In the genomic region with DNA sequence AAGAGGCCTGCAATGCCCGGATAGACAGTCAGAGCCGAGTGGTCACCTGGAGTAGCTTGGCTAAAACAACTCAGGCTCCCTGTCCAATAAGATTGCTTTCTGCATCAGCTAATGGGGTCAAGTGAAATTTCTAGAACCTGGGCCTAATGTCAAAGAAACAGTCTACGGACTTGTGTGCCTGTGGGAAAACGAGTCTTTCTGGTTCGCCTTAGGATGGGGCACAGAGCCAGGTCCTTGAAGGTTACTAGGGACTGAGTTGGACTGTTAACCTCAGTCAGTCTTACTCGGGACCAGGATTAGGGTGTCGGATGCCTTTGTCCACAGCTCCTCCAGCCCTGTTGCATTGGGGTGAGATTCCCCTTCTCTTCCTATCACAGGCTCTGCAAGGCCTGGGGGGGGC, we compare ENCODE assay signal across 13 mouse cellular contexts.
DNase-seq lines count a peak whose midpoint lies in the region; ATAC-seq and TF ChIP-seq lines count a peak whose summit lies in the region.
"Had no signal": no experiment of that assay in that cellular context is flagged by ENCODE, and none has a peak within 500 bp of the region (broad histone marks: within the 10 kb centered on the region; RNA-seq: fewer than 3 reads in every experiment).

No protein-coding gene starts in this region.

- TF ChIP-seq POLR2A in kidney, adult 2 months (IDR thresholded peaks at IDR 0.05; ENCODE audit: low read depth, low read length) = no peak

- intact Hi-C loops in left cerebral cortex, postnatal 10 days (cut with DNase I) = no loop called here

- no peaks in the 10 kb centered on the region for H3K36me3 ChIP-seq in kidney, adult 2 months (ENCODE audit: control insufficient read depth, insufficient read depth, low read length)
- H3K36me3 ChIP-seq in kidney, embryonic 16.5 days (ENCODE audit: insufficient read depth, low read length) = no peaks in the 10 kb centered on the region
- no peaks in the 10 kb centered on the region for H3K36me3 ChIP-seq in lung, embryonic 15.5 days
- no peaks in the 10 kb centered on the region for H3K36me3 ChIP-seq in stomach, embryonic 14.5 days (ENCODE audit: control insufficient read depth, insufficient read depth, low read length)
- H3K36me3 ChIP-seq: embryonic facial prominence, embryonic 13.5 days; hindbrain, embryonic 12.5 days; liver, embryonic 12.5 days had no signal

- ATAC-seq in kidney, embryonic 16.5 days (ENCODE audit: low FRiP score, low TSS enrichment) = no peak
- peak; percentile 77; the same call in 1 of the 2 replicates for ATAC-seq in lung, embryonic 15.5 days (ENCODE audit: borderline replicate concordance, extremely low read depth, low FRiP score, low TSS enrichment)
- no peak for ATAC-seq in stomach, embryonic 14.5 days (ENCODE audit: insufficient number of reproducible peaks, insufficient read depth, low FRiP score, low read depth)
- ATAC-seq: liver, embryonic 12.5 days had no signal

- H3K4me3 ChIP-seq in kidney, adult 2 months (ENCODE audit: insufficient read depth, low read depth, low read length) = no peak overlapping the region
- no peak overlapping the region for H3K4me3 ChIP-seq in kidney, embryonic 16.5 days (ENCODE audit: low read length)
- H3K4me3 ChIP-seq in lung, embryonic 15.5 days = no peak overlapping the region
- H3K4me3 ChIP-seq in stomach, embryonic 14.5 days (ENCODE audit: low read depth, low read length) = no peak overlapping the region
- H3K4me3 ChIP-seq: embryonic facial prominence, embryonic 13.5 days; hindbrain, embryonic 12.5 days; liver, embryonic 12.5 days had no signal

- no peaks in the 10 kb centered on the region for H3K4me1 ChIP-seq in kidney, adult 2 months (ENCODE audit: control insufficient read depth, insufficient read depth, low read length)
- H3K4me1 ChIP-seq in kidney, embryonic 16.5 days (ENCODE audit: insufficient read depth, low read length) = no peaks in the 10 kb centered on the region
- H3K4me1 ChIP-seq in lung, embryonic 15.5 days = peaks cover 6% of the 10 kb centered on the region; the same call in 1 of the 2 replicates
- 0 out of 2 replicates have a peak, but pooled peaks cover 2% of the 10 kb centered on the region for H3K4me1 ChIP-seq in stomach, embryonic 14.5 days (ENCODE audit: control insufficient read depth, insufficient read depth, low read length)

- no peak for TF ChIP-seq CTCF in kidney, adult 2 months (conservative IDR thresholded peaks at IDR 0.05; ENCODE audit: insufficient read depth, insufficient read length, low read depth, low read length)

- DNase-seq in kidney, adult 2 months = peak; percentile 25
- peak; percentile 10 for DNase-seq in kidney, postnatal 14 days
- no peak for DNase-seq in gastrocnemius, postnatal 25 days
- no peak for DNase-seq in left cerebral cortex, postnatal 10 days (ENCODE audit: extremely low spot score in 1 of 2, low spot score in 2 of 2)
- DNase-seq: cerebellum, adult 8-10 months; gastrocnemius, postnatal 10 days; midbrain, embryonic 14.5 days had no signal

- H3K9me3 ChIP-seq in kidney, embryonic 16.5 days (ENCODE audit: low read length) = no peaks in the 10 kb centered on the region
- no peaks in the 10 kb centered on the region for H3K9me3 ChIP-seq in lung, embryonic 15.5 days
- H3K9me3 ChIP-seq in stomach, embryonic 14.5 days (ENCODE audit: control insufficient read depth, low read depth, low read length) = no peaks in the 10 kb centered on the region
- H3K9me3 ChIP-seq: embryonic facial prominence, embryonic 13.5 days; hindbrain, embryonic 12.5 days had no signal

- H3K27me3 ChIP-seq in kidney, adult 2 months (replicated peaks; ENCODE audit: control insufficient read depth, insufficient read depth, low read length) = no peaks in the 10 kb centered on the region
- no peaks in the 10 kb centered on the region for H3K27me3 ChIP-seq in kidney, embryonic 16.5 days (ENCODE audit: insufficient read depth, low read length)
- no peaks in the 10 kb centered on the region for H3K27me3 ChIP-seq in lung, embryonic 15.5 days
- no peaks in the 10 kb centered on the region for H3K27me3 ChIP-seq in stomach, embryonic 14.5 days (ENCODE audit: control insufficient read depth, insufficient read depth, low read length)
- H3K27me3 ChIP-seq: embryonic facial prominence, embryonic 13.5 days; hindbrain, embryonic 12.5 days; liver, embryonic 12.5 days had no signal

- H3K27ac ChIP-seq in kidney, adult 2 months (ENCODE audit: insufficient read depth, low read depth, low read length) = no peak overlapping the region
- H3K27ac ChIP-seq in kidney, embryonic 16.5 days (ENCODE audit: low read length) = no peak overlapping the region
- peak overlapping the region; percentile 32 for H3K27ac ChIP-seq in lung, embryonic 15.5 days
- H3K27ac ChIP-seq in stomach, embryonic 14.5 days (ENCODE audit: low read length) = peak overlapping the region; percentile 21; the same call in 1 of the 2 replicates
- H3K27ac ChIP-seq: embryonic facial prominence, embryonic 13.5 days; hindbrain, embryonic 12.5 days; liver, embryonic 12.5 days had no signal

- no peak overlapping the region for H3K4me2 ChIP-seq in kidney, embryonic 16.5 days (replicated peaks; ENCODE audit: low read depth, low read length)
- no peak overlapping the region for H3K4me2 ChIP-seq in lung, embryonic 15.5 days
- H3K4me2 ChIP-seq in stomach, embryonic 14.5 days (replicated peaks; ENCODE audit: low read depth, low read length) = no peak overlapping the region
- H3K4me2 ChIP-seq: embryonic facial prominence, embryonic 13.5 days; hindbrain, embryonic 12.5 days; liver, embryonic 12.5 days had no signal

- 52% methylated on average over 7 of the region's 7 CpGs for WGBS in kidney, adult 2 months
- 58% methylated on average over 7 of the region's 7 CpGs for WGBS in kidney, embryonic 16.5 days
- 37% methylated on average over 7 of the region's 7 CpGs for WGBS in lung, embryonic 15.5 days
- WGBS in stomach, embryonic 14.5 days = 58% methylated on average over 7 of the region's 7 CpGs

- H3K9ac ChIP-seq in kidney, embryonic 16.5 days (replicated peaks; ENCODE audit: low read length) = no peak overlapping the region
- no peak overlapping the region for H3K9ac ChIP-seq in lung, embryonic 15.5 days
- no peak overlapping the region for H3K9ac ChIP-seq in stomach, embryonic 14.5 days (replicated peaks; ENCODE audit: low read depth, low read length)
- H3K9ac ChIP-seq: embryonic facial prominence, embryonic 13.5 days; hindbrain, embryonic 12.5 days; liver, embryonic 12.5 days had no signal

Comparison
In these comparisons a context has a peak if more than half of its experiments do, and no peak if none do; other contexts are left out.
1. DNase-seq: peak in kidney, adult 2 months (single experiment) and kidney, postnatal 14 days (single experiment); none in gastrocnemius, postnatal 25 days (single experiment) and left cerebral cortex, postnatal 10 days (0 of 2).
2. H3K27ac ChIP-seq: peak in lung, embryonic 15.5 days (single experiment) and stomach, embryonic 14.5 days (single experiment); none in kidney, adult 2 months (single experiment) and kidney, embryonic 16.5 days (single experiment).